Mouse (Mus musculus) frontal cortex, postnatal 36 days (tissue): Measurements from ENCODE around the gene Mtcl1.

ENCODE experiments used
- DNase-seq, 2 experiments: peaks; one replicate each; pipeline ENCODE4 v3.0.0; 2022; ENCODE audit warnings: low spot score in 2 of 2

Mtcl1 gene

DNA sequence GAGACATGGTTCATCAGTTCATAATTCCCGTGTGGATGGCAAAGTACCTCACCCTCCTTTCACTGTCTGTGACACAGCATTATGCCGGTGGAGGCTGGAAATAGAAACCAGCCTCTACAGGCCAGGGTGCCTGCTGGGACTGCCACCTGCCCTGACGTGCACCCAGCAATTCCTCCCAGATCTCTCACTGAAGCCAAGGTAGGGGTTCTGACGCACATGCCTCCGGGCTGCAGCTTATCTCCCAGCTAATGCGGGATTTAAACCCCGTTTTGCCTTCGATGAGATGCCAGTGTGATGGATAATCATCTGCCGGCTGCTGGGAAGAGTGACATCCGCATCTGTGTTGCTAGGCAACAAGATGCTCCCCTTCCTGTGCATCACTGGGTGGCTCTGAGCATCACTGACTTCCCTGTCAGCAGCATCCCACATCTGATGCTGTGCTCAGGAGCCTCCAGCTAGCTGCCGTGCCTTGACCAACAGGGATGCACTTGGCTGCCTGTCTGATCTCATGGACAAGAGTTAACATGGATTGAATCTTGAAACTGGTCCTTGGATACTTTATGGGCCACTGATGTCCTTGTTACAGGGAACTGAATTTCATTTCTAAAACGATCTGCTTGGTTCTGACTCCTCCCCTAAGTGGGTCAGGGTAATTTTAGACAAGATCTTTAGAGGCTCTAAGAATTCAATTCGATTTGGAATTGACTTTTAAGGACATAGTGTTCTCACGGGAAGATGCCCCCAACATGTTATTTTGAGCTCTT is 123.9 kb downstream of the Mtcl1 start:
- DNase-seq, result peak; percentile 77 to 83

DNA sequence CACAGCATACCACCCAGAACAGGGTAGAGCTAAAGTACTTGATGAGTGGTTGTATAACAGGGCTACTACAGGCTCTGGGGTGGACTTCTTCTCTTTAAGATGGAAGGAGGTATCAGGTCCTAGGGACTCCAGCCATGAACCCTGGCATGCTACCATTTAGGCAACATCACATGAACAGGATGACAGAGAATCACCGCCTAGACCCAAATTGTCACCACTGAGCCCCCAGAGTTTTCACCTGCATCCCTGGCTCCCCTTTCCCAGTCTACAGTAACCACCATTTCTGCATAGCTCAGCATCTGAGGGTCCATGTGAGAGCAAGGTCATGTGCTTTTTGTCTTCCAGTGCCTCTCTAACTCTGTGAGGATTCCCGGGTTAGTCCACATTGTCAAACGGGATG is 124.7 kb downstream of the Mtcl1 start:
- DNase-seq, result no peak

DNA sequence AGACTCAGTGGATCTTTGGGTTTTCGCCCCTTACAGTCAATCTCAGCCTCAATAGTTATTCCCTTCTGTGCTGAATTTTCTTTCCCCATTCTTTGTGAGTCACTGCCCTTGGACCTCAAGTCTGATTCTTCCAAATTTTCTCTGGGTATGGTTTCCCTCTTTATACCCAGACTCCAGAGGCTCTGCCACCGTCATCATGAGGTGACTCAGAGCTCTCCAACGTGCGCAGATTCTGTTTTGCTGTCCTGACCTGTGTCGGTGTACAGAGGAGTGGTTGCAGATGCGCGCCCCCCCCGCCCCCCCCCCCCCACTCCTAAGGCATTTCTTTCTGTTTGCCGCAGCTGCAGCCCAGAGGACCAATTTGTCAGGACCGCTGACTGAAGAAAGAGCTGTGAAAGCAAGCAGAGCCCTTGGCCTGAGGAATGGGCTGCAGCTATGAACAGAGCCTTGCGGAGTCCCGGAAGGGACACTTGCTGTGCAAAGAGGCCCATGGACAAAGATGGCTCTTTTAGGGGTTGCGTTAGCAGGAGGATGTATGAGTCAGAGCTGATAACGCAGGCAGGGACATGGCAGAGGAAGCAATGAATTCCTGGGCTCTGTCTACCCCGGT is 126.8 kb downstream of the Mtcl1 start:
- no peak for DNase-seq

DNA sequence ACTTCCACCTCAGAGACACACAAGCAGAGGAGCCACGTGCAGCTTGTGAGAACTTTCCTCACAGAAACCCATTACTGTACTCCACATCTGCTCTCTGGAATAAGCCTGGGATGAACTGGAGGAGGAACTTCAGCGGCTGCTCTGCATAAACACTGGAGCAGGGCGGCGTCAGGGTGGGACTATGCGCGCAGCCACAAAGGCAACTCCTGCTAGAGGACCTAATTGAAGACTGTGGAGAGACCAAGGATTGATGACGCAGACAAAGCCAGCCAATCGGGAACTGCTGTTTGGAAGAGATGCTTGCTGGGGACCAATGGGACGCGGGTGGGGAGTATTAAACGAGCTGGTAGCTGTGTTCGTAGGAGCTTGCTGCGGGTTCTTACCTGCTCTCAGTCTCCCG is 127.6 kb downstream of the Mtcl1 start:
- no peak for DNase-seq

DNA sequence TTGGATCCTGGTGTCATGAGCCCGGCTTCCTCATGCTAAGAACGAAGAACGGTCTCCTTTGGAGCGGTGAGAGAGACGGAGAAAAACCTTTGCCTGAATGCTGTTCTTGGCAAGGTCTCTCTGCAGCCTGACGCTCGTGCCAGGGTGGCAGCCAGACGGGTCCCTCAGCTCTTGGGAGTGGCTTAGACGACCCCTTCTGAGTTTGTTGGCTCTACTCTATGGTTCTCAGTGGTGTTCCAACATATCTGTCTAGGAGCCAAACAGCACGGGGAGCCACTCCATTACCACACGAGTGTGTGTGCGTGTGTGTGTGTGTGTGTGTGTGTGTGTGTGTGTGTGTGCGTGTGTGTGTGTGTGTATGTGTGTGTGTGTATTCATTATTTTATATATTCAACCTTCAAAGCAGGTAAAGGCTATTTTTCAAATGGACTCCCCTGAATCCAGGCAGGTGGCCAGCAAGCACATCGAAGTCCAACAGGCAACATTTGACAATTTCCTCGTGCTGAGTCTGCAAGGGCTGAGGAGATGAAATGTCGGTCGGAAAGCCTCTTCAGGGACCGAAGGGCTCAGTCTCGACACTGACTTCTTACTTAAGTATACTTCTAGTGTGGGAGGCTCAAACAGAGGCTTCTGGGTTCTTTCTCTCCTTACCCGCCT is 128.7 kb downstream of the Mtcl1 start:
- no peak for DNase-seq

DNA sequence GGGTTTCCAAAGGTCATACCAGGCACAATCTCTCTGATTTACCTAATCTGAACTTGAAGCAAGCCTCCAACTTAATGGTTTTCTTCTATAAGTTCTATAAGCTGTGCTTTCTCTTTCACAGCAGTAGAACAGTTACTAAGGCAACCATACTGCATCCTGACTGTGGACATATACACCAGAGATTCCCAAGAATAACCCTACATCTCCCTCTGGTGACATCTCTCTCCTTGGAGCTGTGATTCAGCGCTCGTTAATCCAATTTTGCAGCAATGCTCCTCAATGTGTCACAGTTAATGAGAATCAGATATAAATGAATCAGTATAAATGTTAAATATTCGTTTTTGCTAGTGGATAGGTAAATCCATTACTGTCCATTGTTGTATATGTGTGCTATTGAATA is 131.5 kb downstream of the Mtcl1 start:
- no peak for DNase-seq

DNA sequence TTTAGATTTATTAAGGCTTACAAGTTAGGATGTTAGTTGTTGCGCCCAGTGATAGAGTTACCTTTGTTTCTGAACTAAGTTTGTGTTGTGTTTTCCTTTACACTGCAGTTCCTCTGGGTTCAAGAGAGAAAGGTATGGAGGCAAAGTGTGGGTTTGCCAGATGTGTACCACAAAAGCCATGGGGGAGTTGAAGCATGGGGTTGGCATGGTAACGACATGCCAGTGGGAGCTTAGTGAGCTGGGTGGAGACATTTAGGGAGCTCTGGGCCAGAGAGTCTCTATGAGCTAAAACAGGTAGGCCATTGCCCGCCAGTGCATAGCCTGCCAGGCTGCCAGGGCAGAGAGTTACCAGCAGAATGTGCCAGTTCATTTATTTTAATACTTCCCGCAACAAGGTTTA is 132.0 kb downstream of the Mtcl1 start:
- no peak for DNase-seq

DNA sequence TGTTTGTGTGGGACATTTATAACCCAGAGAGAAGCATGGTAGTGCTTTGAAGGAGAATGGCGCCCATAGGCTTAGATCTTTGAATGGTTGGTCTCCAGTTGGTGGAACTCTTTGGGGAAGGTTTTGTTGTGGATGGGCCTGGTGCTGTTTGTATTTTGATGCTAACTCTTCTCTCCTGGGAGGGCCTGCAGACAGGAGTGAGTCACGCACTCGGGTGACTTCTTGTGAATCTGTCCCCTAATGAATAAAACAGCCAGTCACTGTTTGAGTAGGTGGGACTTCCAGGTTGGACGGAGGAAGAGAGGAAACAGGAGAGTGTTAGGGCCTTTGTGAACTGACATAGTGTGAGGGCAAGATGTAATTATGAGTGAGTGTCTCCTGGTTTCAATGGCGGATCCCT is 132.4 kb downstream of the Mtcl1 start:
- DNase-seq, result no peak

DNA sequence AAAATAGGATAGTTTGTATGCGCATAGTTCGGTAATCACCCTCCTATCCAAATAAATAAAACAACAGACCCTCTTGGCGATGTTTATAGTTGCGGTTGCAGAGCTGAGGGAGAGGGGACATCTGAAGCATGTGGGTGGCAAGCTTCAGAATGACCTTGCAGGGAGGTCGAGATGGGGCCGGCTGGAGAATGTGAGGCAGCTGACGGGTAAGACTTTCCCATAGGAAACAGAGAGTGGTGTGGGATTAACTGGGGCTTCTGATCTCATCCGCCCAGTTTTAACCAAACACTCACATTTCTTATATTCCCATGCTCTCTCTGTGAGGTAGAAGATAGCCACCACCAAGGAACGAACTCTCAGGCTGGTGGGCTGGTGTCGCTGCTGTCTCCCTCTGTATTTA is 134.1 kb downstream of the Mtcl1 start:
- DNase-seq, result no peak

DNA sequence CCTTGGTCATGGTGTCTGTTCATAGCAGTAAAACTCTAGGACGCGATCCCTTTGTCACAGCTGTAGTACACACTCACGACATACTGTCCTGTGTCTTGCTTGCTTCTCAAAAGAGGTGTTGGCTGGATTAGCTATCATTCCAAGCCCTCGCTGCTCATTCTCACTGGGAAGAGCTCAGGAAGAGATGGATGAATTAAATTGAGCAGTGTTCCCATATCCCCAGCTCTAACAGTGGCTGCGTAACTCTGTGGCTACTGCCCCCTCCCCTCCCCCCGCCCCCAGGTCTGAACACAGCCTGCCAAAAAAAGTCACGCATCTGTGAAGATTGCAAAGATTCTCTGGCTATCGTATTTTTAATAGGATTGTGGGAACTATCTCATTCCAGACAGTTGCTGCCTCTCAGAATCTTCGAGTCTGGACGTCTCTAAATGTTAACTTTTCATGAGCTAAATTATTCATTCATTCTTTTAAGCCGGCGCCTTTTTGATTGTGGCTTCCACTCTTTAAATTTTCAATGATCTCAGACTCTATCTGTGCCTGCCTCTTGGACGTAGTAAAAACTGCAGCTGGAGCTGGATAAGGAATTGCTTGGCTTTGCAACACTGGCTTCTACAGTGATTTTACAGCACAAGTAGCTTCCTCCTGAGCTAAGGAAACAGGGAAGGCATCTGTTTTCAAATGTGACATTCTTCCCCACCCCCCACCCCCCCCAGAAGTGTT is 134.8 kb downstream of the Mtcl1 start:
- no peak for DNase-seq

DNA sequence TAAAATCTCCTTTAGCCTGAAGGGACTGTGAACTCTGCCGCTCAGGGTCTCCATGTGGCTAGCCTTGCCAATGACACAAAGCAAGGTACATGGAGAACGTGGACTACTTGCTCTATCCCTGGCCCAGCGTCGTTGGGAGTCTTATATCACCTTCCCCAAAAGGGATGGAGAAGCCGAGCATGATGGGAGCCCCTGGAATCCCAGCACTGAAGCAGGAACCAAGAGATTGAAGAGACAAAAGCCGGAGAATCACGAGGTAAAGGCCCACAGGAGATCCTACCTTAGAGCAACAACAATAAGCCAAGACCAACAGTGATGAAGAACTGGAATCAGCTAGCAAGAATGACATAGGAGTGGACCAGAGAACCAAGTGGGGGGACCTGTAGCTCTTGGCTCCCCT is 147.6 kb downstream of the Mtcl1 start:
- no peak for DNase-seq

DNA sequence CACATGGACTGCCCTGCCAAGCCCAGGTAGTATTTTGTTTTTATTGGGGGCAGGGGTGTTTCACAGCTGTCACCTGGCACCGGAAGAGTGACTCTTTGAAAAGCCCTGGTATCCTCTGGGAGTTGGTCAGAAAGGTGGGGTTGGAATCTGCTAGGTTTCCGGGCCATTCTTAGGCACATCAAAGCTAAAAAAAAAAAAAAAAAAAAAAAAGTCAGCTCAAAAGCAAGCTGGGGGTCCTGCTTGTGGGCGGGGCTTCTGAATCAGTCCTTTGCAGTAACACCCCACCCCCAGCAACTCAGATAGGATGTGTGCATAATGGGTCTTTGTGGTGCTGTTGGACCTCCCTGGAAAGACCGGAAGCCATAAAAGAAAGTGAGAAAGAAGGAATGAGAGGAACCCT is 148.3 kb downstream of the Mtcl1 start:
- no peak for DNase-seq

DNA sequence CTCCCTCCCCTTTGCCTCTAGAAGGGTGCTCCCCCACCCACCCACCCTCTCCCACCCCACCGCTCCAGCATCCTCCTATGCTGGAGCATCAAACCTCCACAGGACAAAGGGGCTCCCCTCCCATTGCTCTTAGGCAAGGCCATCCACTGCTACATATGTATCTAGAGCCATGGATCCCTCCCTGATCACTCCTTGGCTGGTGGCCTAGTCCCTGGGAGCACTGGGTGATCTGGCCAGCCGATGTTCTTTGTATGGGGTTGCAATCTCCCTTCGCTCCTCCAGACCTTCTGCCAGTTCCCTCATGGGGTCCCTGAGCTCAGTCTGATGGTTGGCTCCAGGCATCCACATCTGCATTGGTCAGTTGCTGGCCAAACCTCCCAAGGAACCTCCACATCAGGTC is 151.8 kb downstream of the Mtcl1 start:
- no peak for DNase-seq

DNA sequence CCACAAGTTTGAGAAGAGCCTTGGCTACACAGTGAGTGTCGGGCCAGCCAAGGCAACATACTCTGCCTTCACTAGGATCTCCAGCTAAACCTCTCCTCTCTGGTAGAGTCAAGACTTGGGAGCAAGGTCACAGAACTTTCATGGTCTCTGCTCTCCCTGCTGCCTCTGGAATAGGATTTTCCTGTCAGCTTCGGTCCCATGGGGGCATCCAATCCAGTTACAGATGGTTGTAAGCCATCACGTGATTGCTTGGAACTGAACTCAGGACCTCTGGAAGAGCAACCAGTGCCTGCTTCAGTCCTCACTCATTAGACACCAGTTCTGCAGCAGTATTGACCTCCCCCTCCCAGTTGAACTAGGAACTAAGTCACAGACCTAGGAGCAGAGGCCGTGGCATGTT is 156.0 kb downstream of the Mtcl1 start:
- no peak for DNase-seq

DNA sequence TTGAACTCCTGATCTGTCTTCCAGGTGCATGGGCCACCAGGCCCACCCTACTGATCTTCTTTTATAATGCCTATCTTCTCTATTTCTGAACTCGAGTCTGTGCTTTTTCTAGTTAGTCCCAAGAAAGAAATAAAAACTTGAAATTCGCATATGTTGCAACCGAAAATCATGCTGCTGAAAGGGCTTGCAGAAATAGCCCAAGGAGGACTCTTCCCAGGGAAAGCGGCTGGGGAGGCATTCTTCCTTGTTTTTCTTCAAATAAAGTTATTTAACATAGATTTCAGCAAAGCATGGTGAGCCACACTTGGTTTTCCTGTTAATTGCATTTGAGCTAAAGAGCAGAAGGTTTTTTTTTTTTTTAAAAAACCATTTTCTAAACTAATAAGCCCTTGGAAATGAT is 159.7 kb downstream of the Mtcl1 start:
- peak in 1 of 2 experiments; percentile 14 for DNase-seq
